Mouse (Mus musculus) left cerebral cortex, postnatal 25 days (tissue): ENCODE results near the gene Cct3. TPM values are rescaled to one million over a fixed set of nuclear protein-coding genes. Genes with fewer than 3 reads are reported as not detected.
A peak's percentile ranks its signal among the peaks of the same experiment; 100 is the strongest.
"Not testable (repeated sequence)": the region's sequence is repeated elsewhere in the genome, so short reads cannot be mapped to it uniquely, and the experiment has no call there.

Source experiments
- DNase-seq, 2 experiments: peaks; one replicate each; pipeline ENCODE4 v3.0.0; 2022; ENCODE audit warnings: low spot score in 2 of 2, mixed read lengths in 1 of 2
- intact Hi-C: fragments of 180-260 bp; cut with DNase I; formaldehyde crosslinking; loops from one replicate; pipeline ENCODE4 v1.15.1; 2025
- total RNA-seq, 2 experiments: library from RNA; stranded (reverse); gene quantifications; 2 replicates each; pipeline ENCODE4 v1.2.3; 2021

Cct3 gene
- 100 to 1,000 TPM; 179 to 187 TPM for total RNA-seq

DNA sequence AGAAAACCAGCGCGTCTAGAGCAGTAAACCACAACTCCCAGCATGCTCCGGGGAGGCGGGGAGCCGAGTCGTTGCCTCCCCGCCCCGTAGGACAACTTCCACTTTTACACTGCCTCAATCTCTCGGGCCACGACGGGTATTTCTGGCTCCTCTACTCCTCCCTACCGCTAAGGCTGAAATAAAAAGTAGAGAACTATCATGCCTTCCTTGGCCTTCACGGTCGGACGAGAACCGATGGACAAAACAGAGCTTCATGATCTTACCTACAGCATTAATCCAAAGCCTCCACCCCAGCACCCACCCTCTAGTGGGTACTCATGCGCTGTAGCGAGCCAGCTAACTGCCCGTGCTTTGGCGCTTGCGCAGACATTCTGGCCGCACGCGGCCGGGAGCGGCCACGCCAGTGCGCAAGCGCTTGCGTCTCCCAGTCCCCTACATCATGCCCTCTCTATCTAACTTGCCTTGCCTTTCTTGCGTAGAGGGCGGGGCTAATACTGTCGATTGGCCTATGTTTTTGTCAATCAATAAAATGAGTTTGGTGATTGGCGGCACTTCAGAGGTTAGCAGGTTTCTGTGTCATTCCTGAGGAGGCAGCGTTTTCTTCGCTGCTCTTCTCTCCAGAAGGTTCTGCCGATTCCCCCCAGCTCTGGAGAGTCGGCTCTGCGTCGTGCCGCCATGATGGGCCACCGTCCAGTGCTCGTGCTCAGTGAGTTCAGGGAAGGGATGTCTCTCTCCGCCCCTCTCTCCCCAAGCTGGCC is at the start of gene Cct3, which contains the start of gene Tsacc:
Gene Cct3 (plus strand): TSS at position 556 of the 758 bp plus-strand sequence.
Gene Tsacc (minus strand): TSS at position 439 of the 758 bp plus-strand sequence.
- peak; percentile 96 to 100 for DNase-seq
- intact Hi-C loops, result loop anchor here (1.0 kb wide), 1 partner anchor 40 kb away; the partner anchor contains the start of genes Smg5 and Tmem79

GRCm38 (mm10) chr3:88247666-88248065 is 49.2 kb upstream of the Cct3 start:
- intact Hi-C loops, result no loop called here
- DNase-seq, result no peak

- intact Hi-C loops, result no loop called here
- peak in 1 of 2 experiments; percentile 5 for DNase-seq
These were observed 48.5 kb upstream of the Cct3 start for GRCm38 (mm10) chr3:88248406-88248805.

- intact Hi-C loops, result no loop called here
- no peak for DNase-seq
These were observed 44.2 kb upstream of the Cct3 start for GRCm38 (mm10) chr3:88252739-88253138.

DNA sequence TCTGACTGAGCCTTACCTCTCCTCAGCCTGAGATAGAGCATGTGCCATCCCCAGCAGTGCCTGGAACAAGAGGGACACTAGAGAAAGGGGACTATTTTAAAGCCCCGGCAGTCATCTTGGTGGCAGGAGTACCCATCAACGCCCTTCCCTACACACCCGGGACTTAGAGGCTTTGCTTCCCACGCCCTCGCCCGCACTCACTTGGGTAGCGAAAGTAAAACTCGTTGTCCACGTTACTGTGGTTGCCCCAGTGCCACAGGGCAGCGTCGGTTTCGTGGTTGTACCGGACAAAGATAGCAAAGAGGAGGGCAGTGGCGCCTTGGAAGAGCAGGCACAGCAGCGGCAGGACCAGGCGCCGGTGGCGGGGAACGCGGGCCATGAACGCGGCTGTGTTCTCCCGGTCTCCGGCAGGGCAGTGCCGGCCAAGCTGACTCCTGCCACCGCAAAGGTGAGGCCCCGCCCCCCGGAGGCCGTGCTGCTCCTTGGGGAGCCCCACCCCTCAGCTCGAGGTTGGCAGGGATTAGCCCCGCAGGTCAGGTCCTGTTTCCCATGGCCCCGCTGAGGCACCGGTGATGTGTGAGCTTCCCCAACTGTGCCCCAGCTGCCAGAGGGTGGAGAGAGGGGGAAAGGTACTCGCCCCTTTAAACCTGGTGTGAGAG is 42.5 kb upstream of the Cct3 start, which contains the start of gene Rhbg:
Gene Rhbg (minus strand): TSS at position 442 of the 659 bp plus-strand sequence.
- intact Hi-C loops, result no loop called here
- DNase-seq, result no peak

DNA sequence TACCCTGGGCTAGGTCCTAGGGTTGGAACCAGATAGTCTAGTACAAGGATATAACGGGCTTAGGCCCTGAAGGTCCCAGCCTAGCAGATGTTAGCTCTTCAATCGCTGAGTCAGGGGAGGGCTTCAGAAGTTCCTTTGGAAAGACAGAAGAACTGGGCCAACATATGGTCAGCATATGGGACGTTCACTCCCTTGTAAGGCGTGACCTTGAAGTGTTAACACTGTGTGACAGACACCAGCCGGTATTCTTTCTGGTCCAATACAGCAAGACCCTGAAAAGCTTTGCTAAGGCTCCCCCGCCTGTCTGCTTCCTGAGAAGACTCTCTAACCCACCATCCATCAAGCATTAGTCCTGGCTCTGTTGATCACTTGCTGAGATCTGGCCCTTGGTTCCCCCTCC is 41.0 kb upstream of the Cct3 start:
- intact Hi-C loops, result no loop called here
- no peak for DNase-seq

DNA sequence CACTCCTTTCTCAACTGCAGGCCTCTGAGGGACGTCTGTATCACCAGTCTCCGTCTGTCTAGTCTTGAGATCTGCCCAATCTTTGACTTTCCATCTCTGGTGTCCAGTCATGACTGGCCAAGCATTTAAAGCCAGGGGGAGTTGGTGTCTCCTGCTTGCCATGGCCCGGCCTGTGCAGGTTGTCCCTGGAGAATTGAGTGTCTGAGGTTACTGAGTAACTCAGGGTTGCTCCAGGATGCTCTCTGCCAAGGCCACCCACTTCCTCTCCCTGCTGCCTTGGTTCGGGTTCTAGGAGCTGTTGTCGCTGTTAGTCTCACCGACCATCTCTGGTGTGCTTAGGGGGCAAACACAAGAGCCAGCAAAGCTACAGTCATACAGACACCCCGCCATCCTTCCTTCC is 40.5 kb upstream of the Cct3 start:
- intact Hi-C loops, result no loop called here
- DNase-seq, result no peak

GRCm38 (mm10) chr3:88262346-88262745 is 34.6 kb upstream of the Cct3 start:
- DNase-seq, result no peak
- intact Hi-C loops, result no loop called here

GRCm38 (mm10) chr3:88268014-88268413 is 28.9 kb upstream of the Cct3 start:
- intact Hi-C loops, DNase-seq: not testable (repeated sequence)

DNA sequence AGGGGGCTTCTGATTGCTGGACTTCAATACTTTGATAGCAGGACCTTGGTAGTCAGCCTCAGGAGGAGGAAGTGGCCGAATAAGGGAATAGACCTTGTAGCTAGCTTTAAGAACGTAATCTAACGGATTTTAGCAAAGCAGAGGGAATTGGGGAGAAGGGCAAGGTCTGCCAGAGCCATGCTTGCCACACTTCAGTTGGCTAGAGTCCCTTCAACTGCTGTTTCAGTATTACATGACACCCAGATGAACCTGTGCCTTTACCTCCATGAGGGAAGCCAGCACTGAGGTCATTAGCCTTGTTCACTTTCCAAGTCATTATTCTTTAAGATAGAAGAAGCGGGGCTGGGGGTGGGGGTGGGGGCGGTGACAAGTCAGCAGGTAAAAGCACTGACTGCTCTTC is 27.9 kb upstream of the Cct3 start:
- no peak for DNase-seq
- intact Hi-C loops, result no loop called here

GRCm38 (mm10) chr3:88271298-88271697 is 25.6 kb upstream of the Cct3 start:
- DNase-seq, intact Hi-C loops: not testable (repeated sequence)

DNA sequence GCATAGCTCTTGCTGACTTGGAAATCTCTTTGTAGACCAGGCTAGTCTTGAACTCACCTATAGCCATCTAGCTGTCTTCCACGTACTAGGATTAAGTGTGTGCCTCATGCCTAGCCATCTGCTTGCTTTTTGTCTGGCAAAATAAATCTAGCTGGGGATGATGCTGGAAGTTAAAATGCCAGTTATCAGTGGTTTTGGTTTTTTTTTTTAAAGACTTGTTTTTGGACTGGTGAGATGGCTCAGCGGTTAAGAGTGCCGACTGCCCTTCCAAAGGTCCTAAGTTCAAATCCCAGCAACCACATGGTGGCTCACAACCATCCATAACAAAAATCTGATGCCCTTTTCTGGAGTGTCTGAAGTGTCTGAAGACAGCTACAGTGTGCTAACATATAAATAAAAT is 25.1 kb upstream of the Cct3 start:
- DNase-seq, result no peak
- intact Hi-C loops, result no loop called here

DNA sequence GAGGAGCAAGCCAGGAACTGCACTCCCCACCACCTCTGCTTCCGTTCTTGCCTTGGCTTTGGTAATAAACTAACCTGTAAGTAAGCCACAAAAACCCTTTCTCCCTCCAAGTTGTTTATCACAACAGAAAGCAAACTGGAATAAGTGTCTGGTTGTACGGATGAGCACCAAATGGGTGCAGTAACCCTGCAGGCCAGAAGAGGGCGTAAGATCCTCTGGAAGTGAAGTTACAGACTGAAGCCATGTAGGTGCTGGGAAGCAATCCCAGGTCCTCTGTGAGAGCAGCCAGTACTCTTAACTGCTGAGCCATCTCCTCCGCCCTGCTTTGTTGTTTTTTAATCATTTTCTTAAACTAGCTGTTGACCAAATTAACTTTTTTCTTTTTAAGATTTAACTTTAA is 22.9 kb upstream of the Cct3 start:
- no peak for DNase-seq
- intact Hi-C loops, result no loop called here

- intact Hi-C loops, result loop anchor here (2.0 kb wide), 1 partner anchor 31 kb away; no protein-coding TSS in a partner anchor
- DNase-seq, result no peak
These were observed 20.8 kb upstream of the Cct3 start for GRCm38 (mm10) chr3:88276121-88276520.

GRCm38 (mm10) chr3:88276529-88277143 is 20.3 kb upstream of the Cct3 start:
- DNase-seq, result peak in 1 of 2 experiments; percentile 43
- intact Hi-C loops, result loop anchor here (2.0 kb wide), 1 partner anchor 32 kb away; no protein-coding TSS in a partner anchor

- intact Hi-C loops, result no loop called here
- DNase-seq, result no peak
These were observed 16.9 kb upstream of the Cct3 start for GRCm38 (mm10) chr3:88280035-88280434.

DNA sequence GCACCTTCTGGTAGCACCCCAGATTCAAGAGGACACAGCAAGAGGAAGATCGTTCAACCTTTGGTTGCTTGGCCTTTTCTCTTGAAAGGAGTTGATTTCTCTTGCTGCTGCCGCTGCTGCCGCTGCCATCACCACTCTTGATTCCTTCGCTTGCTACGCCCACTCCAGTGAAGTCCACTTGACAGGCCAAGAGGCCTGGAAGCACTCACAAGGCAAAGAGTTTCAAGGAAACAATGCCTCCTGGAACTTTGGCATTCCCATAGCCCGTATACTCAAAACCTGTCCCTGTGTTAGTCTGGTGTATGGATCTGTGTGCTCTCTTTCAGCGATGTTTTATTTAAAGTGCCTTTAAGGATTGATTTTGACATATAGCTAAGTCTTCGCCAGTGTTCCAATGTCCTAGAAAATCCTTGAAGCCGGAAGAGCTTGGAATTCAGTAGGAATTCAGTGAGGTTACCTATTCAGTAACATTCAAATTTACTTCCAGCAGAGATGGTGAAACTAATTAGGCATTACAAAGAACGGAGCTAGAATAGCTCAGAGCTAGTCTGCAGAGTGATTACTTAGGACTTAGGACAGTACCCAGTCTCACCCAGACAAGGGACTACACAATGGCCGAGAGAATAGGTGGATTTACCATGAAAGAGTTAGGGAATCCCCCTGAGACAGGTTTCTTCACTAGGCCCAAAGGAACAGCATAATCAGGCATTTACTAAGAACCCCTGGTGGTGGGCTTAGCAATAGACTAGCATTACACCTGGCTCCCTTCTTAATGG is 15.6 kb upstream of the Cct3 start:
- DNase-seq, intact Hi-C loops: not testable (repeated sequence)

GRCm38 (mm10) chr3:88284815-88285564 is 11.9 kb upstream of the Cct3 start:
- DNase-seq, intact Hi-C loops: not testable (repeated sequence)

DNA sequence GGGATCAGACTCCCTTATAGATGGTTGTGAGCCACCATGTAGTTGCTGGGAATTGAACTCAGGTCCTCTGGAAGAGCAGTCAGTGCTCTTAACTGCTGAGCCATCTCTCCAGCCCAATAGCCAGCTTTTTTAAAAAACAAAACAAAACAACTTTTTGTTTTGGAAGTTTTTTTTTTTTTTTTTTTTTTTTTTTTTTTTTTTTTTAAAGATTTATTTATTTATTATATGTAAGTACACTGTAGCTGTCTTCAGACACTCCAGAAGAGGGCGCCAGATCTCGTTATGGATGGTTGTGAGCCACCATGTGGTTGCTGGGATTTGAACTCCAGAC is 11.4 kb upstream of the Cct3 start:
- intact Hi-C loops, DNase-seq: not testable (repeated sequence)
